Mouse (Mus musculus): ENCODE results near the gene Dmrta2. TPM values are rescaled to one million over a fixed set of nuclear protein-coding genes. Genes with fewer than 3 reads are reported as not detected.

Gene Dmrta2
- polyA plus RNA-seq, 1 experiment = 0.18 TPM

- H3K4me3 ChIP-seq (ENCODE audit: insufficient read depth, low read length) = no peak overlapping the region
- H3K27ac ChIP-seq (ENCODE audit: insufficient read depth, low read length) = no peak overlapping the region
- H3K4me1 ChIP-seq (ENCODE audit: control insufficient read depth, insufficient read depth, low read length) = no peaks in the 10 kb centered on the region
- TF ChIP-seq CTCF (IDR thresholded peaks at IDR 0.05; ENCODE audit: borderline replicate concordance, insufficient read depth, low read length) = no peak
- TF ChIP-seq POLR2A (IDR thresholded peaks at IDR 0.05; ENCODE audit: low read depth, low read length) = no peak
Observed at GRCm38 (mm10) chr4:109984496-109985423, 6.9 kb downstream of the Dmrta2 start.

- no peak overlapping the region for H3K4me3 ChIP-seq (ENCODE audit: insufficient read depth, low read length)
- TF ChIP-seq POLR2A (IDR thresholded peaks at IDR 0.05; ENCODE audit: low read depth, low read length) = no peak
- no peak for TF ChIP-seq CTCF (IDR thresholded peaks at IDR 0.05; ENCODE audit: borderline replicate concordance, insufficient read depth, low read length)
- H3K4me1 ChIP-seq (ENCODE audit: control insufficient read depth, insufficient read depth, low read length) = no peaks in the 10 kb centered on the region
- H3K27ac ChIP-seq (ENCODE audit: insufficient read depth, low read length) = no peak overlapping the region
Observed at GRCm38 (mm10) chr4:109985424-109986172, 7.7 kb downstream of the Dmrta2 start.

- no peak overlapping the region for H3K4me3 ChIP-seq (ENCODE audit: insufficient read depth, low read length)
- TF ChIP-seq CTCF (IDR thresholded peaks at IDR 0.05; ENCODE audit: borderline replicate concordance, insufficient read depth, low read length) = no peak
- no peak for TF ChIP-seq POLR2A (IDR thresholded peaks at IDR 0.05; ENCODE audit: low read depth, low read length)
- no peaks in the 10 kb centered on the region for H3K4me1 ChIP-seq (ENCODE audit: control insufficient read depth, insufficient read depth, low read length)
- H3K27ac ChIP-seq (ENCODE audit: insufficient read depth, low read length) = no peak overlapping the region
Observed at GRCm38 (mm10) chr4:109986301-109986700, 8.4 kb downstream of the Dmrta2 start.

GRCm38 (mm10) chr4:109986748-109987355 lies 9.0 kb downstream of the Dmrta2 start:
- Histone ChIP-seq H3K4me3 (ENCODE audit: insufficient read depth, low read length) (no peak overlapping the region), H3K4me1 (ENCODE audit: control insufficient read depth, insufficient read depth, low read length) (no peaks in the 10 kb centered on the region), H3K27ac (ENCODE audit: insufficient read depth, low read length) (no peak overlapping the region)
- no peak for TF ChIP-seq CTCF (IDR thresholded peaks at IDR 0.05; ENCODE audit: borderline replicate concordance, insufficient read depth, low read length)
- no peak for TF ChIP-seq POLR2A (IDR thresholded peaks at IDR 0.05; ENCODE audit: low read depth, low read length)

- no peak overlapping the region for H3K4me3 ChIP-seq (ENCODE audit: insufficient read depth, low read length)
- TF ChIP-seq POLR2A (IDR thresholded peaks at IDR 0.05; ENCODE audit: low read depth, low read length) = no peak
- no peak for TF ChIP-seq CTCF (IDR thresholded peaks at IDR 0.05; ENCODE audit: borderline replicate concordance, insufficient read depth, low read length)
Observed at GRCm38 (mm10) chr4:109987560-109988362, 9.9 kb downstream of the Dmrta2 start.

GRCm38 (mm10) chr4:109988411-109988810 lies 10.6 kb downstream of the Dmrta2 start:
- H3K4me1 ChIP-seq (ENCODE audit: control insufficient read depth, insufficient read depth, low read length) = no peaks in the 10 kb centered on the region
- no peak overlapping the region for H3K4me3 ChIP-seq (ENCODE audit: insufficient read depth, low read length)
- TF ChIP-seq CTCF (IDR thresholded peaks at IDR 0.05; ENCODE audit: borderline replicate concordance, insufficient read depth, low read length) (no peak), POLR2A (IDR thresholded peaks at IDR 0.05; ENCODE audit: low read depth, low read length) (no peak)
- no peak overlapping the region for H3K27ac ChIP-seq (ENCODE audit: insufficient read depth, low read length)

More at GRCm38 (mm10) chr4:109987560-109988362, 9.9 kb downstream of the Dmrta2 start:
- H3K27ac ChIP-seq (ENCODE audit: insufficient read depth, low read length) = no peak overlapping the region
- no peaks in the 10 kb centered on the region for H3K4me1 ChIP-seq (ENCODE audit: control insufficient read depth, insufficient read depth, low read length)

GRCm38 (mm10) chr4:109989213-109989612 lies 11.4 kb downstream of the Dmrta2 start:
- no peaks in the 10 kb centered on the region for H3K4me1 ChIP-seq (ENCODE audit: control insufficient read depth, insufficient read depth, low read length)
- H3K27ac ChIP-seq (ENCODE audit: insufficient read depth, low read length) = no peak overlapping the region
- TF ChIP-seq POLR2A (IDR thresholded peaks at IDR 0.05; ENCODE audit: low read depth, low read length) (no peak), CTCF (IDR thresholded peaks at IDR 0.05; ENCODE audit: borderline replicate concordance, insufficient read depth, low read length) (no peak)
- no peak overlapping the region for H3K4me3 ChIP-seq (ENCODE audit: insufficient read depth, low read length)

GRCm38 (mm10) chr4:110006044-110006443 lies 28.2 kb downstream of the Dmrta2 start:
- Histone ChIP-seq H3K4me3 (ENCODE audit: insufficient read depth, low read length) (no peak overlapping the region), H3K4me1 (ENCODE audit: control insufficient read depth, insufficient read depth, low read length) (no peaks in the 10 kb centered on the region), H3K27ac (ENCODE audit: insufficient read depth, low read length) (no peak overlapping the region)
- TF ChIP-seq CTCF (IDR thresholded peaks at IDR 0.05; ENCODE audit: borderline replicate concordance, insufficient read depth, low read length) (no peak), POLR2A (IDR thresholded peaks at IDR 0.05; ENCODE audit: low read depth, low read length) (no peak)

GRCm38 (mm10) chr4:110019145-110019544 lies 41.3 kb downstream of the Dmrta2 start:
- TF ChIP-seq CTCF (IDR thresholded peaks at IDR 0.05; ENCODE audit: borderline replicate concordance, insufficient read depth, low read length) = no peak
- TF ChIP-seq POLR2A (IDR thresholded peaks at IDR 0.05; ENCODE audit: low read depth, low read length) = no peak

More at GRCm38 (mm10) chr4:110019145-110019544, 41.3 kb downstream of the Dmrta2 start:
- H3K4me3 ChIP-seq (ENCODE audit: insufficient read depth, low read length) = no peak overlapping the region
- H3K27ac ChIP-seq (ENCODE audit: insufficient read depth, low read length) = no peak overlapping the region
- no peaks in the 10 kb centered on the region for H3K4me1 ChIP-seq (ENCODE audit: control insufficient read depth, insufficient read depth, low read length)
